ENCODE assay signal across 10 mouse cellular contexts in the genomic region with DNA sequence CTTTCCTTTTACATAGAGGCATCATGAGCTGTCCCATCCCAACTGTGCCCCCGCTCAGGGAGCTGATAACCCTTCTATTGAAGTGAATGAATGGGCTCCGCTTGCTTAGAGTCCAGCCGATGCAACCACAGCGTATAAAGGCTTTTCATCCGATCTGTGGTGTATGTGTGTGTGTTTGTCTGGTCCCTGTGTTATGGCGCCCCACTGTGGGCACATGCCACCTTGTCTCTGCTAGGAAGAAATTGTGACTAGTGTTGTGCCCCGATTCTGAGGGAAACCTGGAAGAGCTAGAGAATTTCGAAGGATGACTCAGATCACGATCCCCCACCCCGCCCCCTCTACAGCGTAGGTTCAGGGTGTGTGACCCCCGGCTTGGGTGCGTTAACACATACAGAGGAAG. TPM values are rescaled to one million over a fixed set of nuclear protein-coding genes. Genes with fewer than 3 reads are reported as not detected.
DNase-seq lines count a peak whose midpoint lies in the region; ATAC-seq and TF ChIP-seq lines count a peak whose summit lies in the region.
"Had no signal": no experiment of that assay in that cellular context is flagged by ENCODE, and none has a peak within 500 bp of the region (broad histone marks: within the 10 kb centered on the region; RNA-seq: fewer than 3 reads in every experiment).

No protein-coding gene starts in this region.

- peak; percentile 60 for TF ChIP-seq RAD21 in MEL (IDR thresholded peaks at IDR 0.05; ENCODE audit: low read depth, low read length)

- no peak overlapping the region for H3K9ac ChIP-seq in MEL (ENCODE audit: control insufficient read depth, low read depth, low read length, poor library complexity, severe bottlenecking)
- H3K9ac ChIP-seq in intestine, postnatal 0 days (ENCODE audit: low read depth, low read length), result no peak overlapping the region
- H3K9ac ChIP-seq: embryonic facial prominence, embryonic 13.5 days had no signal

- no peaks in the 10 kb centered on the region for H3K9me3 ChIP-seq in MEL (replicated peaks; ENCODE audit: insufficient read depth, low read length)
- no peaks in the 10 kb centered on the region for H3K9me3 ChIP-seq in intestine, postnatal 0 days (ENCODE audit: control insufficient read depth)
- H3K9me3 ChIP-seq: embryonic facial prominence, embryonic 13.5 days had no signal

- H3K36me3 ChIP-seq in MEL (ENCODE audit: control insufficient read depth in 1 of 2, insufficient read depth in 2 of 2, low read length in 2 of 2), result no peaks in the 10 kb centered on the region
- no peaks in the 10 kb centered on the region for H3K36me3 ChIP-seq in intestine, postnatal 0 days (ENCODE audit: control insufficient read depth, insufficient read depth)
- H3K36me3 ChIP-seq: embryonic facial prominence, embryonic 13.5 days had no signal

- no peak overlapping the region for H3K27ac ChIP-seq in MEL (ENCODE audit: control insufficient read depth, low read depth, low read length)
- no peak overlapping the region for H3K27ac ChIP-seq in intestine, postnatal 0 days (ENCODE audit: low read depth, low read length)
- H3K27ac ChIP-seq: embryonic facial prominence, embryonic 13.5 days had no signal

- ATAC-seq in intestine, postnatal 0 days, result peak; percentile 52; the same call in 1 of the 2 replicates
- no peak for ATAC-seq in monocyte, adult 5-6 weeks (replicated peaks; ENCODE audit: insufficient number of reproducible peaks, low FRiP score, low TSS enrichment, poor library complexity, severe bottlenecking)

- no peak overlapping the region for H3K4me3 ChIP-seq in MEL (ENCODE audit: control insufficient read depth in 1 of 2, insufficient read depth in 1 of 2, low read depth in 2 of 2, low read length in 2 of 2)
- H3K4me3 ChIP-seq in intestine, postnatal 0 days (ENCODE audit: low read depth, low read length), result no peak overlapping the region
- H3K4me3 ChIP-seq: embryonic facial prominence, embryonic 13.5 days had no signal

- no peaks in the 10 kb centered on the region for H3K79me2 ChIP-seq in MEL (ENCODE audit: control insufficient read depth, insufficient read depth, low read length, poor library complexity)

- no peak for TF ChIP-seq POLR2A in MEL (IDR thresholded peaks at IDR 0.05; ENCODE audit: control insufficient read depth in 1 of 2, insufficient read depth in 1 of 2, low read depth in 1 of 2, low read length in 2 of 2, poor library complexity in 1 of 2)

- H3K4me2 ChIP-seq in intestine, postnatal 0 days (replicated peaks; ENCODE audit: low read depth), result peak overlapping the region; percentile 17; the same call in 1 of the 2 replicates
- H3K4me2 ChIP-seq: embryonic facial prominence, embryonic 13.5 days had no signal

- no peaks in the 10 kb centered on the region for H3K27me3 ChIP-seq in MEL (ENCODE audit: control insufficient read depth in 1 of 2, insufficient read depth in 2 of 2, low read length in 2 of 2)
- H3K27me3 ChIP-seq in intestine, postnatal 0 days (replicated peaks; ENCODE audit: control insufficient read depth, insufficient read depth, low read length), result no peaks in the 10 kb centered on the region; the same call in 1 of the 2 replicates
- H3K27me3 ChIP-seq: embryonic facial prominence, embryonic 13.5 days had no signal

- TF ChIP-seq EP300 in MEL (IDR thresholded peaks at IDR 0.05; ENCODE audit: low read depth in 1 of 2, low read length in 2 of 2), result no peak

- WGBS in intestine, postnatal 0 days, result 44% methylated on average over 13 of the region's 13 CpGs

- H3K4me1 ChIP-seq in MEL (ENCODE audit: control insufficient read depth in 1 of 2, insufficient read depth in 2 of 2, low read length in 2 of 2), result no peaks in the 10 kb centered on the region
- H3K4me1 ChIP-seq in intestine, postnatal 0 days (replicated peaks; ENCODE audit: control insufficient read depth, insufficient read depth, low read length), result no peaks in the 10 kb centered on the region

- TF ChIP-seq CTCF in MEL (IDR thresholded peaks at IDR 0.05 in 2 of 3, conservative IDR thresholded peaks at IDR 0.05 in 1 of 3; ENCODE audit: control insufficient read depth in 1 of 3, insufficient read depth in 1 of 3, low read depth in 2 of 3, low read length in 3 of 3, poor library complexity in 1 of 3, severe bottlenecking in 1 of 3), result peak; percentile 34 to 67 (median 64); a peak in 5 of 6 replicates
- peak; percentile 89 for TF ChIP-seq CTCF in intestine, postnatal 0 days (IDR thresholded peaks at IDR 0.05; ENCODE audit: low read depth)

- peak; percentile 55 for DNase-seq in left cerebral cortex, adult 11 months (ENCODE audit: low spot score)
- DNase-seq in left cerebral cortex, adult 8-10 months (ENCODE audit: low spot score in 2 of 2), result no peak
- DNase-seq in MEL (ENCODE audit: low read depth, low spot score), result peak; percentile 46
- peak; percentile 77 for DNase-seq in brain, adult 2 months (ENCODE audit: low read depth, low spot score)
- peak; percentile 81 for DNase-seq in lung, postnatal 10 days
- peak; percentile 52 to 57 for DNase-seq in urinary bladder, postnatal 36 days (ENCODE audit: low spot score in 2 of 2)

TF ChIP-seq in MEL, 35 proteins besides CTCF, POLR2A, EP300 and RAD21:
- TF ChIP-seq MYC (IDR thresholded peaks at IDR 0.05; ENCODE audit: low read depth, low read length) (no peak), SMC3 (IDR thresholded peaks at IDR 0.05; ENCODE audit: low read depth, low read length) (peak; percentile 59), ZC3H11A (IDR thresholded peaks at IDR 0.05; ENCODE audit: low read depth, low read length) (peak; percentile 50), SIN3A (IDR thresholded peaks at IDR 0.05; ENCODE audit: low read length) (no peak)
TF ChIP-seq in MEL: peak in this region for 2.

RNA-seq across cellular contexts. Expression of gene Spire2, which starts 20.3 kb away (rescaled TPM):
- 10 to 100 TPM; 17.3 to 19.0 (median 18.1) TPM for total RNA-seq in left cerebral cortex, adult 8-10 months (2022)
- total RNA-seq in MEL (2012; rRNA removed), result 1.1 and 2.8 TPM in 2 replicates
- polyA plus RNA-seq in MEL (2012; ENCODE audit: insufficient read depth in 1 of 2, insufficient read length in 2 of 2, low read depth in 1 of 2, low replicate concordance in 2 of 2, missing spikeins in 1 of 2), result 1 to 10 TPM in 1 of 2 experiments, not detected in 1; 5.4 TPM
- 1.8 and 2.5 TPM in 2 replicates for polyA plus RNA-seq in intestine, postnatal 0 days (2015; fragmentation: Nextera tagmentation; extraction: Ambion mirVana)
- 0.32 TPM in 1 of 3 replicates, not detected in the others for total RNA-seq in monocyte, adult 5-6 weeks (2017)

RNA-seq across cellular contexts. Expression of gene Tcf25, which starts 20.8 kb away (rescaled TPM):
- 100 to 1,000 TPM; 555 to 559 (median 558) TPM for total RNA-seq in left cerebral cortex, adult 8-10 months (2022)
- 107 TPM in 2 replicates for total RNA-seq in MEL (2012; rRNA removed)
- 100 to 1,000 TPM in 1 of 2 experiments, not detected in 1; 327 TPM for polyA plus RNA-seq in MEL (2012; ENCODE audit: insufficient read depth in 1 of 2, insufficient read length in 2 of 2, low read depth in 1 of 2, low replicate concordance in 2 of 2, missing spikeins in 1 of 2)
- polyA plus RNA-seq in intestine, postnatal 0 days (2015; fragmentation: Nextera tagmentation; extraction: Ambion mirVana), result 147 and 178 TPM in 2 replicates
- 415 to 577 TPM (median 562 TPM) in 3 replicates for total RNA-seq in monocyte, adult 5-6 weeks (2017)

RNA-seq across cellular contexts. Expression of gene Fanca, which starts 34.4 kb away (rescaled TPM):
- 1 to 10 TPM; 1.3 to 2.8 (median 2.2) TPM for total RNA-seq in left cerebral cortex, adult 8-10 months (2022)
- 22.9 and 32.2 TPM in 2 replicates for total RNA-seq in MEL (2012; rRNA removed)
- polyA plus RNA-seq in MEL (2012; ENCODE audit: insufficient read depth in 1 of 2, insufficient read length in 2 of 2, low read depth in 1 of 2, low replicate concordance in 2 of 2, missing spikeins in 1 of 2), result 10 to 100 TPM in 1 of 2 experiments, not detected in 1; 75.9 TPM
- 5.3 and 7.8 TPM in 2 replicates for polyA plus RNA-seq in intestine, postnatal 0 days (2015; fragmentation: Nextera tagmentation; extraction: Ambion mirVana)
- total RNA-seq in monocyte, adult 5-6 weeks (2017), result 11.2 to 31.4 TPM (median 24.6 TPM) in 3 replicates

RNA-seq across cellular contexts. Expression of gene Mc1r, which starts 54.1 kb away (rescaled TPM):
- total RNA-seq in left cerebral cortex, adult 8-10 months (2022), result not detected
- 0.31 and 0.36 TPM in 2 replicates for total RNA-seq in MEL (2012; rRNA removed)
- under 1 TPM in 1 of 2 experiments, not detected in 1; 0.45 TPM for polyA plus RNA-seq in MEL (2012; ENCODE audit: insufficient read depth in 1 of 2, insufficient read length in 2 of 2, low read depth in 1 of 2, low replicate concordance in 2 of 2, missing spikeins in 1 of 2)
- polyA plus RNA-seq in intestine, postnatal 0 days (2015; fragmentation: Nextera tagmentation; extraction: Ambion mirVana), result not detected in 2 replicates
- not detected in 3 replicates for total RNA-seq in monocyte, adult 5-6 weeks (2017)
- total RNA-seq: left cerebral cortex, postnatal 10 days had no signal

RNA-seq across cellular contexts. Expression of gene Tubb3, which starts 58.4 kb away (rescaled TPM):
- total RNA-seq in left cerebral cortex, adult 8-10 months (2022), result 100 to 1,000 TPM; 381 to 406 (median 387) TPM
- total RNA-seq in MEL (2012; rRNA removed), result 0.69 TPM in 2 replicates
- 1 to 10 TPM in 1 of 2 experiments, not detected in 1; 1.4 TPM for polyA plus RNA-seq in MEL (2012; ENCODE audit: insufficient read depth in 1 of 2, insufficient read length in 2 of 2, low read depth in 1 of 2, low replicate concordance in 2 of 2, missing spikeins in 1 of 2)
- polyA plus RNA-seq in intestine, postnatal 0 days (2015; fragmentation: Nextera tagmentation; extraction: Ambion mirVana), result 22.5 and 23.9 TPM in 2 replicates
- total RNA-seq in monocyte, adult 5-6 weeks (2017), result 0.29 to 0.96 TPM (median 0.76 TPM) in 3 replicates

Comparison
In these comparisons a context has a peak if more than half of its experiments do, and no peak if none do; other contexts are left out.
1. DNase-seq: peak in left cerebral cortex, adult 11 months (single experiment), MEL (single experiment), brain, adult 2 months (single experiment), lung, postnatal 10 days (single experiment) and urinary bladder, postnatal 36 days (2 of 2); none in left cerebral cortex, adult 8-10 months (0 of 2).